Mouse (Mus musculus) hindbrain, embryonic 11.5 days (tissue): ENCODE data around the gene Jaml. TPM values are rescaled to one million over a fixed set of nuclear protein-coding genes. Genes with fewer than 3 reads are reported as not detected.

Source experiments
- ATAC-seq: fragments of 200-750 bp; cut with Nextera tagmentation; 2 replicates; pipeline ENCODE4 v1.8.0; 2017; ENCODE audit warnings: mild to moderate bottlenecking, moderate TSS enrichment, moderate library complexity; ENCODE audit not compliant: low FRiP score
- DNase-seq: peaks from one replicate; pipeline ENCODE4 v3.0.0-alpha.2; 2015; ENCODE audit warnings: low spot score
- H3K27ac ChIP-seq: fragments of 300-500 bp; sonication (generic); 2 replicates; pipeline ENCODE4 v1.5.1; 2014; ENCODE audit warnings: mild to moderate bottlenecking, low read depth, low read length
- H3K27me3 ChIP-seq: fragments of 300-500 bp; sonication (generic); 2 replicates; pipeline ENCODE4 v1.6.1; 2014; ENCODE audit warnings: mild to moderate bottlenecking, low read length, moderate library complexity, mixed read lengths; ENCODE audit not compliant: control insufficient read depth, insufficient read depth
- H3K36me3 ChIP-seq: fragments of 300-500 bp; sonication (generic); 2 replicates; pipeline ENCODE4 v1.6.1; 2014; ENCODE audit warnings: mild to moderate bottlenecking, low read length, moderate library complexity, mixed read lengths; ENCODE audit not compliant: control insufficient read depth, insufficient read depth
- H3K4me1 ChIP-seq: fragments of 300-500 bp; sonication (generic); replicated peaks from 2 replicates; pipeline ENCODE4 v1.6.1; 2014; ENCODE audit warnings: low read length, mixed read lengths; ENCODE audit not compliant: control insufficient read depth, insufficient read depth
- H3K4me2 ChIP-seq: fragments of 300-500 bp; sonication (generic); replicated peaks from 2 replicates; pipeline ENCODE4 v1.6.1; 2014; ENCODE audit warnings: mild to moderate bottlenecking, low read depth, low read length
- H3K4me3 ChIP-seq: fragments of 300-500 bp; sonication (generic); 2 replicates; pipeline ENCODE4 v1.5.1; 2014; ENCODE audit warnings: low read depth, low read length
- H3K9ac ChIP-seq: fragments of 300-500 bp; sonication (generic); 2 replicates; pipeline ENCODE4 v1.6.1; 2014; ENCODE audit warnings: low read depth, low read length
- H3K9me3 ChIP-seq: fragments of 300-500 bp; sonication (generic); 2 replicates; pipeline ENCODE4 v1.6.1; 2016; ENCODE audit warnings: low read length; ENCODE audit not compliant: control insufficient read depth
- WGBS: fragments of 180-500 bp; shearing (Covaris S2); extraction: QIAGEN DNeasy Blood & Tissue Kit; methylation state at CpG from one replicate; pipeline ENCODE4 v1.1.7; 2014; 5-methylcytosine and 5-hydroxymethylcytosine counted together
- polyA plus RNA-seq: library from polyadenylated mRNA; unstranded; fragments of >200 nt; fragmentation: Nextera tagmentation; extraction: Ambion mirVana; gene quantifications from 2 replicates; pipeline ENCODE4 v1.2.1, GENCODE M21; 2014

Jaml gene
- polyA plus RNA-seq, 1 experiment from 2014 or later, result 0.31 TPM

GRCm38 (mm10) chr9:45042056-45042720, 36.8 kb upstream of the Jaml start:
- Histone ChIP-seq H3K36me3 (no peaks in the 10 kb centered on the region), H3K4me1 (no peaks in the 10 kb centered on the region), H3K4me2 (peak overlapping the region; percentile 26; the same call in 1 of the 2 replicates), H3K27ac (no peak overlapping the region), H3K9ac (no peak overlapping the region), H3K4me3 (peak overlapping the region; percentile 10; the same call in 1 of the 2 replicates), H3K9me3 (no peaks in the 10 kb centered on the region), H3K27me3 (peaks cover 43% of the 10 kb centered on the region)
- DNase-seq, result peak; percentile 24
- ATAC-seq, result no peak
- WGBS, result 3% methylated on average over 19 of the region's 20 CpGs

- DNase-seq (peak; percentile 27), ATAC-seq (no peak)
- Histone ChIP-seq H3K4me1 (no peaks in the 10 kb centered on the region), H3K27me3 (peaks cover 43% of the 10 kb centered on the region), H3K9me3 (no peaks in the 10 kb centered on the region), H3K4me2 (peak overlapping the region; percentile 26; the same call in 1 of the 2 replicates), H3K4me3 (no peak overlapping the region), H3K9ac (no peak overlapping the region), H3K27ac (no peak overlapping the region), H3K36me3 (no peaks in the 10 kb centered on the region)
- WGBS, result under 1% methylated on average over 10 of the region's 10 CpGs
These were observed 36.0 kb upstream of the Jaml start for GRCm38 (mm10) chr9:45042947-45043346.

- H3K36me3 ChIP-seq, result no peaks in the 10 kb centered on the region
- no peak overlapping the region for H3K27ac ChIP-seq
- H3K9ac ChIP-seq, result no peak overlapping the region
- H3K4me1 ChIP-seq, result no peaks in the 10 kb centered on the region
- H3K9me3 ChIP-seq, result no peaks in the 10 kb centered on the region
- WGBS, result 90% methylated on average over 16 of the region's 16 CpGs
- no peak overlapping the region for H3K4me3 ChIP-seq
- DNase-seq (no peak), ATAC-seq (no peak)
- H3K27me3 ChIP-seq, result peaks cover 21% of the 10 kb centered on the region
- no peak overlapping the region for H3K4me2 ChIP-seq
These were observed 32.0 kb upstream of the Jaml start for GRCm38 (mm10) chr9:45046973-45047372.

GRCm38 (mm10) chr9:45048511-45048910, 30.5 kb upstream of the Jaml start:
- H3K4me3 ChIP-seq, result no peak overlapping the region
- H3K36me3 ChIP-seq, result no peaks in the 10 kb centered on the region
- 37% methylated on average over 4 of the region's 4 CpGs for WGBS
- no peak overlapping the region for H3K4me2 ChIP-seq
- ATAC-seq, result no peak
- no peak overlapping the region for H3K9ac ChIP-seq
- H3K9me3 ChIP-seq, result no peaks in the 10 kb centered on the region
- DNase-seq, result peak; percentile 48
- peaks cover 6% of the 10 kb centered on the region for H3K27me3 ChIP-seq
- H3K27ac ChIP-seq, result no peak overlapping the region
- H3K4me1 ChIP-seq, result no peaks in the 10 kb centered on the region

- DNase-seq, result no peak
- H3K36me3 ChIP-seq, result no peaks in the 10 kb centered on the region
- H3K4me3 ChIP-seq, result no peak overlapping the region
- H3K9me3 ChIP-seq, result no peaks in the 10 kb centered on the region
- H3K9ac ChIP-seq, result no peak overlapping the region
- ATAC-seq, result no peak
- H3K4me1 ChIP-seq, result no peaks in the 10 kb centered on the region
- H3K4me2 ChIP-seq, result no peak overlapping the region
- WGBS, result 96% methylated on average over 1 of the region's 1 CpGs
- H3K27ac ChIP-seq, result no peak overlapping the region
- H3K27me3 ChIP-seq, result no peaks in the 10 kb centered on the region
These were observed 29.3 kb upstream of the Jaml start for GRCm38 (mm10) chr9:45049731-45050130.

- H3K36me3 ChIP-seq, result no peaks in the 10 kb centered on the region
- no peaks in the 10 kb centered on the region for H3K9me3 ChIP-seq
- WGBS, result 88% methylated on average over 2 of the region's 2 CpGs
- H3K27ac ChIP-seq, result no peak overlapping the region
- H3K9ac ChIP-seq, result no peak overlapping the region
- no peak overlapping the region for H3K4me3 ChIP-seq
- H3K4me2 ChIP-seq, result no peak overlapping the region
- H3K27me3 ChIP-seq, result no peaks in the 10 kb centered on the region
- ATAC-seq (no peak), DNase-seq (no peak)
- no peaks in the 10 kb centered on the region for H3K4me1 ChIP-seq
These were observed 28.7 kb upstream of the Jaml start for GRCm38 (mm10) chr9:45050301-45050700.

GRCm38 (mm10) chr9:45055082-45055713, 23.8 kb upstream of the Jaml start, which contains the start of gene Mpzl3:
Gene Mpzl3, plus strand, starts transcription at chr9:45055186.
- peak within 1 kb of the TSS; percentile 98 for H3K27ac ChIP-seq
- peak within 1 kb of the TSS; percentile 62 for H3K4me3 ChIP-seq
- H3K4me1 ChIP-seq, result no peaks in the 10 kb centered on the region
- H3K27me3 ChIP-seq, result no peaks in the 10 kb centered on the region
- 1% methylated on average over 33 of the region's 33 CpGs for WGBS
- no peaks in the 10 kb centered on the region for H3K9me3 ChIP-seq
- DNase-seq (peak; percentile 93), ATAC-seq (peak; percentile 93)
- peak within 1 kb of the TSS; percentile 59 for H3K9ac ChIP-seq
- H3K4me2 ChIP-seq, result peak within 1 kb of the TSS; percentile 58
- no peaks in the 10 kb centered on the region for H3K36me3 ChIP-seq

DNA sequence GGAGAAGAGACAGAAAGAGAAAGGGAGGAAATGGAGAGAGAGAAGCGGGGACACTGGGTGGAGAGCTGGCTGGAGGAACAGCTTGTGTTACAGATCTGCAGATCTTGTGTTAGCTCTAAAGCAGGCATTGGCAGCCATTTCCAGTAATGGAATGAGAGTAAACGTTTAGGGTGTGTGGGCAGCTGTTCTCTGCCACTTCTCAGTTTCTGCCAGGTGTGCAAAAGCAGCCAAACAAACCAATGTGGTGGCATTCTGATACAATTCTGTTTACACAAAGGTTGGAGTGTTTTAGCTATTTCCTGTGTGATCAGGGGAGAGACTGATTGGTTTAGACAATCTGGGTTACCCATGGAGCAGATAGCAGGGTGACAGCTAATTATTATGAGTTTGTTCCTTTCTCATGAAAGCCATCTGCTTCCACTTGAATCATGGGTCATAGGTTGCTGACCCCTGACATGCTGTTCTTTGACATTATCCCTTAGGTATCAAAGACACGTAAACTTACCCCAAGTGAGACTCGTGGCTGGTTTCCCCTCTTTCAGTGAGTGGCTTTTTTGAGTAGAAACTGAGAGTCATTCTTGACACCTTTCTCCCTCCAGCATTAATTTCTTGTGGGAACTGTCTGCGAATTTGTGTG, 20.6 kb upstream of the Jaml start:
- H3K27me3 ChIP-seq, result no peaks in the 10 kb centered on the region
- DNase-seq (peak; percentile 12), ATAC-seq (no peak)
- no peaks in the 10 kb centered on the region for H3K4me1 ChIP-seq
- no peak overlapping the region for H3K27ac ChIP-seq
- no peak overlapping the region for H3K4me3 ChIP-seq
- 54% methylated on average over 5 of the region's 5 CpGs for WGBS
- H3K36me3 ChIP-seq, result no peaks in the 10 kb centered on the region
- H3K4me2 ChIP-seq, result no peak overlapping the region
- no peaks in the 10 kb centered on the region for H3K9me3 ChIP-seq
- no peak overlapping the region for H3K9ac ChIP-seq
